Mouse (Mus musculus) MEL (cell line): ENCODE measurements around the gene Ryr1.
A peak's percentile ranks its signal among the peaks of the same experiment; 100 is the strongest.

Experiments used
- CTCF ChIP-seq, 3 experiments: IDR thresholded peaks in 2 of 3; conservative IDR thresholded peaks in 1 of 3; 2 replicates each; pipeline ENCODE4 v1.5.1; 2011 to 2012; ENCODE audit warnings: low read length in 3 of 3, low read depth in 2 of 3, mild to moderate bottlenecking in 2 of 3, improper control_type of control experiment in 1 of 3, inconsistent platforms in 1 of 3, mixed read lengths in 1 of 3, moderate library complexity in 1 of 3; ENCODE audit not compliant: control insufficient read depth in 1 of 3, insufficient read depth in 1 of 3, poor library complexity in 1 of 3, severe bottlenecking in 1 of 3
- E2F4 ChIP-seq: IDR thresholded peaks from 2 replicates; pipeline ENCODE4 v1.6.1; 2011; ENCODE audit warnings: low read depth, low read length, improper control_type of control experiment, borderline replicate concordance
- EP300 ChIP-seq, 2 experiments: IDR thresholded peaks; 2 replicates each; pipeline ENCODE4 v1.6.1; 2011; ENCODE audit warnings: improper control_type of control experiment in 2 of 2, low read length in 2 of 2, low read depth in 1 of 2, mild to moderate bottlenecking in 1 of 2
- MYC ChIP-seq: IDR thresholded peaks from 2 replicates; pipeline ENCODE4 v1.6.1; 2011; ENCODE audit warnings: low read depth, mild to moderate bottlenecking, low read length, improper control_type of control experiment, moderate library complexity
- POLR2A ChIP-seq, 2 experiments: IDR thresholded peaks; 2 replicates each; pipeline ENCODE4 v1.6.1; 2011 to 2012; ENCODE audit warnings: low read length in 2 of 2, mild to moderate bottlenecking in 2 of 2, control low read depth in 1 of 2, improper control_type of control experiment in 1 of 2, low read depth in 1 of 2, moderate library complexity in 1 of 2; ENCODE audit not compliant: control insufficient read depth in 1 of 2, insufficient read depth in 1 of 2, poor library complexity in 1 of 2
- RAD21 ChIP-seq: IDR thresholded peaks from 2 replicates; pipeline ENCODE4 v1.6.1; 2011; ENCODE audit warnings: mild to moderate bottlenecking, low read depth, low read length, improper control_type of control experiment
- TBP ChIP-seq: IDR thresholded peaks from 2 replicates; pipeline ENCODE4 v1.8.0; 2011; ENCODE audit warnings: low read depth, low read length, improper control_type of control experiment
- TCF12 ChIP-seq: IDR thresholded peaks from 2 replicates; pipeline ENCODE4 v1.6.1; 2014; ENCODE audit warnings: low read depth, mild to moderate bottlenecking, inconsistent platforms, low read length, improper control_type of control experiment, moderate library complexity
- ZC3H11A ChIP-seq: IDR thresholded peaks from 2 replicates; pipeline ENCODE4 v1.6.1; 2012; ENCODE audit warnings: low read depth, mild to moderate bottlenecking, inconsistent platforms, low read length, improper control_type of control experiment
- ZMIZ1 ChIP-seq: IDR thresholded peaks from 2 replicates; pipeline ENCODE4 v1.6.1; 2012; ENCODE audit warnings: low read depth, mild to moderate bottlenecking, inconsistent platforms, low read length, improper control_type of control experiment, moderate library complexity

GRCm38 (mm10) chr7:29124970-29125369 is at the start of gene Ryr1:
- TF ChIP-seq CTCF (IDR thresholded peaks at IDR 0.05 in 2 of 3, conservative IDR thresholded peaks at IDR 0.05 in 1 of 3; ENCODE audit: control insufficient read depth in 1 of 3, insufficient read depth in 1 of 3, low read depth in 2 of 3, low read length in 3 of 3, poor library complexity in 1 of 3, severe bottlenecking in 1 of 3) (no peak), TBP (no peak), RAD21 (no peak), POLR2A (IDR thresholded peaks at IDR 0.05; ENCODE audit: control insufficient read depth in 1 of 2, insufficient read depth in 1 of 2, low read depth in 1 of 2, low read length in 2 of 2, poor library complexity in 1 of 2) (peak in 1 of 2 experiments; percentile 34; a peak in 1 of 4 replicates), E2F4 (no peak), ZMIZ1 (no peak), MYC (no peak), TCF12 (no peak), EP300 (IDR thresholded peaks at IDR 0.05; ENCODE audit: low read depth in 1 of 2, low read length in 2 of 2) (no peak), ZC3H11A (no peak)
